Mouse (Mus musculus) megakaryocyte, embryonic 14.5 days (primary cell): ENCODE measurements around the gene B4gat1.

Source experiments
- FLI1 ChIP-seq: IDR thresholded peaks from 2 replicates; pipeline ENCODE4 v1.6.1; 2012; ENCODE audit warnings: low read length, inconsistent platforms, mixed read lengths
- GATA1 ChIP-seq: IDR thresholded peaks from 3 replicates; pipeline ENCODE4 v1.6.1; 2012; ENCODE audit warnings: mixed read lengths, low read length, inconsistent platforms, borderline replicate concordance

DNA sequence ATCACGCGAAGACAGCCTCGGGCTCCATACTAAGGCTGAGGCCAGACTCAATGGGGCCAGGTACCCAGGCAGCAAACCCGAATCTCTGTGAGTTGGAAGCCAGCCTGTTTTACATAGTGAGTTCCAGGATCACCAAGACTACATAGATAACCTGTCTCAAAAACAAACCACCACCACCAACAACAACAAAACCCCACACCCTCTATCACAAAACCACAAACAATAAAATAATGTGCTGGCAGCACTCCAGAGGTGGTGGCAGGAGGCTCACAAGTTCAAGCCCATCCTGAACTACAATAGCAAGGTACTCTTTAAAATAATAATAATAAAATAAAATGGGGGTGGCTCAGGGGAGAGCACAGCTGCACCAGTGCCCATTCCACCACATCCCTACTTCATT, 2.0 kb upstream of the B4gat1 start:
- TF ChIP-seq GATA1 (no peak), FLI1 (no peak)
